Mouse (Mus musculus) thymus, adult 2 months (tissue): ENCODE results near the gene Spo11. TPM values are rescaled to one million over a fixed set of nuclear protein-coding genes. Genes with fewer than 3 reads are reported as not detected.

Experiments
- DNase-seq: peaks from one replicate; pipeline ENCODE4 v3.0.0; 2021
- H3K27ac ChIP-seq: fragments of 200-500 bp; 2 replicates; pipeline ENCODE4 v1.5.1; 2012; ENCODE audit warnings: low read length, control low read depth; ENCODE audit not compliant: control insufficient read depth, insufficient read depth
- H3K27me3 ChIP-seq: fragments of 200-500 bp; 2 replicates; pipeline ENCODE4 v1.6.1; 2012; ENCODE audit warnings: mild to moderate bottlenecking, low read length, moderate library complexity, mixed read lengths; ENCODE audit not compliant: control insufficient read depth, insufficient read depth
- H3K36me3 ChIP-seq: fragments of 200-500 bp; 2 replicates; pipeline ENCODE4 v1.6.1; 2012; ENCODE audit warnings: mild to moderate bottlenecking, low read length, moderate library complexity; ENCODE audit not compliant: control insufficient read depth, insufficient read depth
- H3K4me1 ChIP-seq: fragments of 200-500 bp; replicated peaks from 2 replicates; pipeline ENCODE4 v1.6.1; 2012; ENCODE audit warnings: low read length; ENCODE audit not compliant: control insufficient read depth, insufficient read depth
- H3K4me3 ChIP-seq: fragments of 200-500 bp; 2 replicates; pipeline ENCODE4 v1.5.1; 2012; ENCODE audit warnings: mild to moderate bottlenecking, low read length, control low read depth, moderate library complexity; ENCODE audit not compliant: control insufficient read depth, insufficient read depth
- CTCF ChIP-seq: fragments of 200-500 bp; IDR thresholded peaks from 2 replicates; pipeline ENCODE4 v1.5.1; 2012; ENCODE audit warnings: mild to moderate bottlenecking, control low read depth, low read length, moderate library complexity, borderline replicate concordance; ENCODE audit not compliant: control insufficient read depth, poor library complexity, insufficient read depth; ENCODE audit errors: extremely low read depth
- POLR2A ChIP-seq: fragments of 200-500 bp; IDR thresholded peaks from 2 replicates; pipeline ENCODE4 v1.6.1; 2012; ENCODE audit warnings: mild to moderate bottlenecking, low read length, control low read depth, moderate library complexity; ENCODE audit not compliant: control insufficient read depth, poor library complexity, insufficient read depth; ENCODE audit errors: extremely low read depth
- WGBS: fragments of 180-500 bp; shearing (Covaris S2); methylation state at CpG from one replicate; pipeline ENCODE4 v1.1.7; 2018; 5-methylcytosine and 5-hydroxymethylcytosine counted together
- polyA plus RNA-seq: library from polyadenylated mRNA; depleted of rRNA; stranded (reverse); fragments of >200 nt; gene quantifications from 2 replicates; pipeline ENCODE4 v1.2.3, GENCODE M21; 2012

Gene Spo11
- polyA plus RNA-seq, 1 experiment = 126 TPM

DNA sequence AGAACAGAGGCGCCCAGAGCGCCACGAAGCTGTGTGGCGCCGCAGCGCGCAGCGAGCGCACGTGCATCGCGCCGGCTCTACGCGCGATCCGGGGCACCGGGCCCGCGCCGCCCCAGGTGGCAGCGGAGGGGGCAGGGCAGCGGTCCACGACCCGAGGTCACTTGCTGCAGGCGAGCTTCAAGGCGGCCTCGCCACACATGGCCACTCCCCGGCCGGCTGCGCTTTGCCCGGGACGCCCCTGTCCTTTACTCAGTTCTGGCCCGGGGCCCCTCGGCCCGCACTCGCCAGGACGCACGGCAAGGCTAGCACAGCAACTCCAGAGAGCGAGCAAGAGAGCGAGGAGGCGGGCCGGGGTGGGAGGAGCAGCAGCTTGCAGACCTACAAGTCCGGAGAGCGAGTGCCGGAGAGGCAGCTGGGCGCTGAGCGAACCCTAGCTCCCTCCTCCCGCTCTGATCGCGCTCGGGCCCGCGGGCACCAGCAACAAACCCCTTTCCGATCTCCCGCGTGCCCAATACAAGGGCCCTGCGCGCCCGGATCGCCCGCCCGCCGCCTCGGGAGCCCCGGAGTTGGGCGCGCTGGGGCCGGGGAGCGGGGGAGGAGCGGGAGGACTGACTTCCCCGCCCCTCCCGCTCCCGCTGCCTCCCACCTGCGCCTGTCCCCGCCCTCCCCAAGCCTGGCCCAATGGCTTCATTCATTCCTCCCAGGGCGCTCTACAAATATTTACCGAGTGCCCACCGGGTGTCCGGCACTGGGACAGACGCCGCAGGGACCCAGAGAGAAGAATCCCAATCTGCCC is 37.3 kb upstream of the Spo11 start, which contains the start of gene Bmp7:
Gene Bmp7, minus strand, starts transcription at position 319 of the 796 bp plus-strand sequence.
- H3K4me1 ChIP-seq = peaks cover 44% of the 10 kb centered on the region
- H3K4me3 ChIP-seq = peak within 1 kb of the TSS; percentile 64
- no peak within 1 kb of the TSS for H3K27ac ChIP-seq
- DNase-seq = peak; percentile 82
- WGBS = under 1% methylated on average over 82 of the region's 82 CpGs
- H3K27me3 ChIP-seq = no peaks in the 10 kb centered on the region
- H3K36me3 ChIP-seq = no peaks in the 10 kb centered on the region
- TF ChIP-seq CTCF = no peak
- no peak for TF ChIP-seq POLR2A

DNA sequence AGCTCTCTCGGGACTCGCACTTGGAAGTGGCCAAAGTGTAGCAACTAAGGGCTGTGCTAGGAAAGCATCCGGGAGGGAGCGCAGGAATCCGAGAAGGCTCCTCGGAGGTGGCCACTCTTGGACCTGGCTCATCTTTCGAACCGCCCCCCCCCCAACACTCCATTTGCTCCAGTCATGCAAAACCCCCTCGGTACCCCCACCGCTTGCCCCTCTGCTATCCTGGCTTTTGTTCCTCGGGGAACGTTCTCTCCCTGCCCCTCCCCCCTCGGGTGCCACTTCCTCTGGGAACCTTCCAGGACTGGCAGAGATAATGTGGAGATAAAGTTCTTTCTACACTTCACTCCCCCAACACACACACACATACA is 36.7 kb upstream of the Spo11 start:
- Histone ChIP-seq H3K4me1 (peaks cover 44% of the 10 kb centered on the region), H3K27ac (no peak overlapping the region), H3K4me3 (peak overlapping the region; percentile 64), H3K36me3 (no peaks in the 10 kb centered on the region), H3K27me3 (no peaks in the 10 kb centered on the region)
- TF ChIP-seq POLR2A (no peak), CTCF (no peak)
- no peak for DNase-seq
- 20% methylated on average over 13 of the region's 13 CpGs for WGBS

DNA sequence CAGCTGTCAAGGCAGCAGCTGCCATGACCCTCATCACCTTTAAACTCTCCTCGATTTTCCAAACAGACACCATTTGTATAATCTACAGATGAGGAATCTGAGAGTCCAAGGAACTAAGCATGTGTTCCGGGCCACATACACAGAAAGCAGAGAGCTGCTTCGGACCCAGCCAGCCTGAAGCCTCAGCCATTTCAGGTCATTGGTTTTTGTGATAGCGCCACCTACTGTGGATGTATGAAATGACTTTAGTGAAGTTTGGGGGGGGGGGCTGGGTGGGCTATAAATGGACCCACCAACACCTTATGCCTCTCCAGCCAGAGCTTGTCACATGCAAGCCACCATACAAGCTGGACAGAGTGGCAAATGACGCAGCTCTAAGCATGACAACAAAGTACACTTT is 28.4 kb upstream of the Spo11 start:
- TF ChIP-seq POLR2A = no peak
- TF ChIP-seq CTCF = peak; percentile 56; the same call in 1 of the 2 replicates
- no peak overlapping the region for H3K4me3 ChIP-seq
- DNase-seq = no peak
- no peaks in the 10 kb centered on the region for H3K36me3 ChIP-seq
- H3K27ac ChIP-seq = no peak overlapping the region
- H3K27me3 ChIP-seq = no peaks in the 10 kb centered on the region
- H3K4me1 ChIP-seq = peaks cover 4% of the 10 kb centered on the region; the same call in 1 of the 2 replicates
- 34% methylated on average over 5 of the region's 5 CpGs for WGBS

DNA sequence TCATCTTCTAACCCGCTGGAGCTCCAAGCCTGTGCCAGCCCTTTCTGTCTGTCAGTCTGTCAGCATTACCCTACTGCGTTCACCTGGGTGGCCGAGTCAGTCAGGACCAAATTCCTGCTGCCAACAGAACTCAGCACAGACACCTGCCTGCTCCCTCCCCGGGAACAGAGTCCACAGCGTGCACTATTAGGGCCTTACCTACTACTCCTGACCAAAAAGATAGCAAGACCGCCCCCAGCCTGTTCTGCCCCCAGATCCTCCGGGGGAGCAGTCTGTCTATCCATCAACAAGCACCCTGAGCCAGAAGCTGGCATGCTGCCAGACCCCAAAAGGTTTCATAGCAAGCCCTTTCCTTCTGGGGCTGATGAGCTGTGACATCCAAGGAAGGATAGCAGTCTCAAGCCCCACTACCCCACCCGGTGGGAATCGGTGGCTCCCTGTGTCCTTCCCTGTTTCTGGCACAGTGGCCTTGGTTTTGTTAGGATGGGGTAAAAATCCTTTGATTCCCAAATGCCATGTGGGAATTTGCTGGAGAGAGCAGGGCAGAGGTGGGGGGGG is 27.3 kb upstream of the Spo11 start:
- H3K36me3 ChIP-seq = no peaks in the 10 kb centered on the region
- WGBS = 83% methylated on average over 9 of the region's 9 CpGs
- H3K4me3 ChIP-seq = no peak overlapping the region
- no peak overlapping the region for H3K27ac ChIP-seq
- no peak for DNase-seq
- peaks cover 10% of the 10 kb centered on the region for H3K4me1 ChIP-seq
- TF ChIP-seq CTCF = no peak
- TF ChIP-seq POLR2A = no peak
- no peaks in the 10 kb centered on the region for H3K27me3 ChIP-seq

DNA sequence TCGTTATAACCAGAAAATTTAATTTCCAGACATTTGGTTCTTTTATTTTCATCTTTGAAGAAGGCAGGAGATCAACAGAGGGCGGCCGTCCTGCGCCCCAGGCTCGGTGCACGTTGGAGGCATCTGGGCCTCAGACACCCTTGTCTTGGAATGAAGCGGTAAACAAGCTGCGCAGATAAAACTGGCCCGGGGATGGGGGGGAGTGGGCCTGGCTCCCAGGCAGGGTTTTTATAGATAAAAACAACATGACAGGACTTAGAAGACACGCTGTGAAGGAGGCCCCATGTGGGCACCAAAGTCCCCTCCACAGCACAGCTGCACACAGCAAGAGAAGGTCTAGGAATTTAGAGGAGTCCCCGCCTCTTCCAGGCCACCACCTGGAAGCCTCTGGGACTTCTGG is 26.8 kb upstream of the Spo11 start:
- Histone ChIP-seq H3K4me3 (no peak overlapping the region), H3K36me3 (no peaks in the 10 kb centered on the region), H3K4me1 (peaks cover 10% of the 10 kb centered on the region), H3K27me3 (no peaks in the 10 kb centered on the region), H3K27ac (no peak overlapping the region)
- no peak for DNase-seq
- WGBS = 88% methylated on average over 11 of the region's 11 CpGs
- no peak for TF ChIP-seq CTCF
- TF ChIP-seq POLR2A = no peak

DNA sequence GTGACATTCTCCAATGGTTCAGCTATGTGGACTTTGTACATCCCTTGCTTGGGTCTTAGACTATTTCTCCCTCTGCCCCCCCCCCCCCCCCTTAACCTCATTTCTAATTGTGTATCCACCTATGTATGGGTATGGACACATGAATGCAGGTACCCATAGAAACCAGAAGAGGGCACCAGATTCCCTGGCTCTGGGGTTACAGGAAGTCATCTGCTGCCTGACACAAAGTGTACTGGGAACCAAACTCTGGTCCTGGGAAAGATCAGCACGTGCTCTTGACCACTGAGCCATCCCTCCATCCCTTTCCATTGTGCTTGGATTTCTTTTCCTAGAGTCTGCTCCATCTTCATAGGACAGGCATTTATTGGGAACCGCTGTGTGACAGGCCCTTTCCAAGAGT is 25.5 kb upstream of the Spo11 start:
- Histone ChIP-seq H3K27me3 (no peaks in the 10 kb centered on the region), H3K4me1 (peaks cover 10% of the 10 kb centered on the region), H3K36me3 (no peaks in the 10 kb centered on the region), H3K4me3 (no peak overlapping the region), H3K27ac (no peak overlapping the region)
- no peak for DNase-seq
- WGBS = 78% methylated on average over 2 of the region's 2 CpGs
- no peak for TF ChIP-seq POLR2A
- TF ChIP-seq CTCF = no peak
